Mouse (Mus musculus): Measurements from ENCODE around the gene 4930451I11Rik. TPM values are rescaled to one million over a fixed set of nuclear protein-coding genes. Genes with fewer than 3 reads are reported as not detected.
A peak's percentile ranks its signal among the peaks of the same experiment; 100 is the strongest.

The 4930451I11Rik gene
- total and polyA plus RNA-seq, 3 experiments, result not detected

GRCm38 (mm10) chr7:126825403-126825802 is 6.0 kb downstream of the 4930451I11Rik start:
- DNase-seq (ENCODE audit: extremely low read depth), result no peak
- no peak for TF ChIP-seq UBTF (IDR thresholded peaks at IDR 0.05; ENCODE audit: low read depth, low read length)
- peak; percentile 77 for TF ChIP-seq ZNF384 (IDR thresholded peaks at IDR 0.05; ENCODE audit: low read depth, low read length)
- in situ Hi-C loops (cut with MboI; ENCODE audit: low pct_ligation_motif_present, low pct_unique_long_range_greater_than_20kb, low sequenced_read_pairs) (no loop called here), dilution Hi-C loops (cut with MboI; ENCODE audit: extremely low pct_ligation_motif_present, extremely low pct_unique_long_range_greater_than_20kb, low sequenced_read_pairs) (no loop called here)
- peaks cover 52% of the 10 kb centered on the region for H3K27me3 ChIP-seq (replicated peaks)
- peaks cover 7 to 8% of the 10 kb centered on the region in 2 experiments; a peak in 2 of 4 replicates for H3K4me1 ChIP-seq (ENCODE audit: control insufficient read depth in 1 of 2, insufficient read depth in 2 of 2)
- H3K4me2 ChIP-seq (ENCODE audit: insufficient read depth, low read depth, poor library complexity, severe bottlenecking), result no peak overlapping the region
- no peaks in the 10 kb centered on the region for H3K79me2 ChIP-seq (replicated peaks; ENCODE audit: control insufficient read depth, extremely low read depth, insufficient read depth, poor library complexity, severe bottlenecking)
- H3K9me3 ChIP-seq (replicated peaks; ENCODE audit: low read length), result no peaks in the 10 kb centered on the region
- no peaks in the 10 kb centered on the region for H3K36me3 ChIP-seq (replicated peaks in 1 of 2; ENCODE audit: control insufficient read depth in 1 of 2, insufficient read depth in 1 of 2, low read length in 1 of 2)
- no peak overlapping the region for H3K27ac ChIP-seq (ENCODE audit: insufficient read depth, low read depth)
- no peak overlapping the region for H3K4me3 ChIP-seq (replicated peaks in 1 of 3; ENCODE audit: low read depth in 2 of 3, low read length in 2 of 3, poor library complexity in 1 of 3)
- H3K9ac ChIP-seq (ENCODE audit: insufficient read depth, low read depth), result no peak overlapping the region

GRCm38 (mm10) chr7:126823940-126824339 is 7.5 kb downstream of the 4930451I11Rik start:
- Histone ChIP-seq H3K4me3 (replicated peaks in 1 of 3; ENCODE audit: low read depth in 2 of 3, low read length in 2 of 3, poor library complexity in 1 of 3) (no peak overlapping the region), H3K27me3 (replicated peaks) (peaks cover 42% of the 10 kb centered on the region), H3K79me2 (replicated peaks; ENCODE audit: control insufficient read depth, extremely low read depth, insufficient read depth, poor library complexity, severe bottlenecking) (no peaks in the 10 kb centered on the region), H3K9ac (ENCODE audit: insufficient read depth, low read depth) (no peak overlapping the region), H3K4me2 (ENCODE audit: insufficient read depth, low read depth, poor library complexity, severe bottlenecking) (no peak overlapping the region), H3K27ac (ENCODE audit: insufficient read depth, low read depth) (no peak overlapping the region), H3K4me1 (ENCODE audit: control insufficient read depth in 1 of 2, insufficient read depth in 2 of 2) (peaks cover 2 to 4% of the 10 kb centered on the region in 2 experiments; a peak in 1 of 4 replicates), H3K36me3 (replicated peaks in 1 of 2; ENCODE audit: control insufficient read depth in 1 of 2, insufficient read depth in 1 of 2, low read length in 1 of 2) (no peaks in the 10 kb centered on the region), H3K9me3 (replicated peaks; ENCODE audit: low read length) (peaks cover 2% of the 10 kb centered on the region)
- dilution Hi-C loops (cut with MboI; ENCODE audit: extremely low pct_ligation_motif_present, extremely low pct_unique_long_range_greater_than_20kb, low sequenced_read_pairs) (no loop called here), in situ Hi-C loops (cut with MboI; ENCODE audit: low pct_ligation_motif_present, low pct_unique_long_range_greater_than_20kb, low sequenced_read_pairs) (no loop called here)
- no peak for DNase-seq (ENCODE audit: extremely low read depth)
- no peak for TF ChIP-seq GABPA (IDR thresholded peaks at IDR 0.05; ENCODE audit: insufficient replicate concordance, low read depth, low read length)
- TF ChIP-seq USF2 (conservative IDR thresholded peaks at IDR 0.05; ENCODE audit: low read depth, low read length), result no peak
- TF ChIP-seq POLR2AphosphoS2 (IDR thresholded peaks at IDR 0.05; ENCODE audit: low read depth, low read length), result no peak
- TF ChIP-seq ETS1 (conservative IDR thresholded peaks at IDR 0.05; ENCODE audit: low read depth, low read length), result no peak
- TF ChIP-seq UBTF (IDR thresholded peaks at IDR 0.05; ENCODE audit: low read depth, low read length), result no peak
- TF ChIP-seq SIN3A (IDR thresholded peaks at IDR 0.05; ENCODE audit: low read length), result no peak
- TF ChIP-seq PAX5 (IDR thresholded peaks at IDR 0.05; ENCODE audit: low read length), result no peak
- TF ChIP-seq CHD1 (IDR thresholded peaks at IDR 0.05; ENCODE audit: low read depth, low read length), result no peak
- TF ChIP-seq JUND (conservative IDR thresholded peaks at IDR 0.05; ENCODE audit: low read depth, low read length), result no peak
- no peak for TF ChIP-seq MXI1 (IDR thresholded peaks at IDR 0.05; ENCODE audit: low read depth, low read length)
- no peak for TF ChIP-seq CHD2 (IDR thresholded peaks at IDR 0.05; ENCODE audit: low read length)
- no peak for TF ChIP-seq KAT2A (IDR thresholded peaks at IDR 0.05; ENCODE audit: insufficient replicate concordance, low read length)
- no peak for TF ChIP-seq POLR2A (IDR thresholded peaks at IDR 0.05; ENCODE audit: low read depth, low read length)
- no peak for TF ChIP-seq MEF2A (IDR thresholded peaks at IDR 0.05; ENCODE audit: borderline replicate concordance, low read depth, low read length)
- TF ChIP-seq ELF1 (IDR thresholded peaks at IDR 0.05; ENCODE audit: low read depth, low read length), result no peak
- no peak for TF ChIP-seq MAZ (IDR thresholded peaks at IDR 0.05; ENCODE audit: low read depth, low read length)
- TF ChIP-seq MYC (IDR thresholded peaks at IDR 0.05; ENCODE audit: low read depth, low read length), result no peak

Measured in CH12.LX (cell line).